In the genomic region with DNA sequence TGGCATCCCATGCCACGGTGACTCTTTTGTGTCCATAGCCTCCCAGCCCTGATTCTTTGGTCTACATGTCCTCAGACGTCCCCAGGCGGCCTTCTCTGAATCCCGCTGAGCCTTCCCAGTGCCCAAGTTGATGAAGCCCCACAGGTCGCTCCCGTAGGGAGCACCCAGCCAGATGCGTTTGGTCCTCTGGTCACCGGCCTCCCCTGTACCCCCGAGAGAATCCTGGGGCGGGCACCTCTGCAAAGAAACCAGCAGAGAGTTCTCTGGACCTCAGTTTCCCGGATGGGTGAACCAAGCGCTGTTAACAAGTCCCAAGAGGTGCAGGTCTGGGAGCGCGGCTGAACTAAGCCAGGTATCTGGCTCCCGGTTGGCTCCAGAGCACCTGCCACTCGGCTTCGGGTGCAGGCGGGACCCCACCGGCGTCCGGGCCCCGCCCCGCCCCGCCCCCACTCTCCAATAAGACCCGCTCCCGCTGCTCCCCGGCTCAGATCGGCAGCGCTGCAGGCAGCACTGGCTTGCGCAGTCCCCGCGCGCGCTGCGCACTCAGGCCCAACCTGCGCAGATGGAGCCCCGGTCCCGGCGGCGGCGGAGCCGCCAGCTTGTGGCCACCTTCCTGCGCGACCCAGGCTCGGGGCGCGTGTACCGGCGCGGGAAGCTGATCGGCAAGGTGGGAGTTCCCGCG, we compare ENCODE assay signal across 9 mouse cellular contexts. TPM values are rescaled to one million over a fixed set of nuclear protein-coding genes. Genes with fewer than 3 reads are reported as not detected.
DNase-seq lines count a peak whose midpoint lies in the region; ATAC-seq lines count a peak whose summit lies in the region.
"Had no signal": no experiment of that assay in that cellular context is flagged by ENCODE, and none has a peak within 500 bp of the region (broad histone marks: within the 10 kb centered on the region; RNA-seq: fewer than 3 reads in every experiment).

A gene (plus strand): TSS at position 459 of the 682 bp plus-strand sequence.

- no peaks in the 10 kb centered on the region for H3K9me3 ChIP-seq in heart, embryonic 14.5 days (ENCODE audit: control insufficient read depth, low read length)
- H3K9me3 ChIP-seq in limb, embryonic 11.5 days (ENCODE audit: control insufficient read depth, low read length), result 0 out of 2 replicates have a peak, but pooled peaks cover 3% of the 10 kb centered on the region

- no peaks in the 10 kb centered on the region for H3K36me3 ChIP-seq in heart, embryonic 14.5 days (ENCODE audit: control insufficient read depth, insufficient read depth, low read length)
- H3K36me3 ChIP-seq in limb, embryonic 11.5 days (ENCODE audit: control insufficient read depth, insufficient read depth, low read length), result no peaks in the 10 kb centered on the region

- no peak within 1 kb of the TSS for H3K27ac ChIP-seq in heart, embryonic 14.5 days (replicated peaks in 1 of 2; ENCODE audit: control insufficient read depth in 1 of 2, insufficient read depth in 1 of 2, low read depth in 2 of 2, low read length in 2 of 2)
- H3K27ac ChIP-seq in limb, embryonic 11.5 days (replicated peaks; ENCODE audit: low read depth, low read length), result no peak within 1 kb of the TSS

- 2% methylated on average over 52 of the region's 53 CpGs for WGBS in heart, embryonic 14.5 days
- WGBS in limb, embryonic 11.5 days, result 1% methylated on average over 51 of the region's 53 CpGs

- H3K4me3 ChIP-seq in heart, embryonic 14.5 days (ENCODE audit: control insufficient read depth in 1 of 2, insufficient read depth in 1 of 2, low read depth in 1 of 2, low read length in 2 of 2), result peak within 1 kb of the TSS in 1 of 2 experiments; percentile 34; a peak in 2 of 4 replicates
- H3K4me3 ChIP-seq in limb, embryonic 11.5 days (ENCODE audit: low read depth, low read length), result peak within 1 kb of the TSS; percentile 30

- H3K4me2 ChIP-seq in heart, embryonic 14.5 days (ENCODE audit: low read length), result peak within 1 kb of the TSS; percentile 55
- H3K4me2 ChIP-seq in limb, embryonic 11.5 days (ENCODE audit: low read depth, severe bottlenecking), result peak within 1 kb of the TSS; percentile 58

- DNase-seq in heart, adult 9 months (ENCODE audit: low spot score in 2 of 2), result no peak
- DNase-seq in thymus, postnatal 4 days, result peak; percentile 41
- DNase-seq in thymus, postnatal 0 days (ENCODE audit: low spot score), result no peak
- DNase-seq in limb, embryonic 11.5 days (ENCODE audit: low spot score), result peak; percentile 42
- DNase-seq in spleen, postnatal 36 days (ENCODE audit: low spot score in 2 of 2), result no peak
- no peak for DNase-seq in gastrocnemius, adult 8-10 months (ENCODE audit: low spot score in 2 of 2)

- H3K9ac ChIP-seq in heart, embryonic 14.5 days (ENCODE audit: low read length), result no peak within 1 kb of the TSS
- H3K9ac ChIP-seq in limb, embryonic 11.5 days (ENCODE audit: low read length), result peak within 1 kb of the TSS; percentile 50

- H3K27me3 ChIP-seq in heart, embryonic 14.5 days (ENCODE audit: control insufficient read depth, insufficient read depth, low read length), result peaks cover 91% of the 10 kb centered on the region
- peaks cover 74% of the 10 kb centered on the region for H3K27me3 ChIP-seq in limb, embryonic 11.5 days (ENCODE audit: control insufficient read depth, insufficient read depth, low read length)

- peaks cover 0 to 9% of the 10 kb centered on the region in 2 experiments; a peak in 2 of 4 replicates for H3K4me1 ChIP-seq in heart, embryonic 14.5 days (ENCODE audit: control insufficient read depth in 2 of 2, insufficient read depth in 2 of 2, low read length in 2 of 2)
- peaks cover 9% of the 10 kb centered on the region for H3K4me1 ChIP-seq in limb, embryonic 11.5 days (ENCODE audit: control insufficient read depth, insufficient read depth, low read length)

- no peak for ATAC-seq in heart, embryonic 14.5 days (ENCODE audit: insufficient number of reproducible peaks, insufficient read depth, low FRiP score, low read depth)
- ATAC-seq in limb, embryonic 11.5 days (ENCODE audit: insufficient number of reproducible peaks, low FRiP score, low TSS enrichment, low read depth), result no peak
- no peak for ATAC-seq in CD4-positive, CD25-positive, alpha-beta regulatory T cell, adult 4 months

RNA-seq across cellular contexts. Expression of the gene that starts here (rescaled TPM):
- not detected in 2 replicates for polyA plus RNA-seq in heart, embryonic 14.5 days (2014; fragmentation: Nextera tagmentation; extraction: Ambion mirVana)
- 0.17 and 0.21 TPM in 2 replicates for polyA plus RNA-seq in thymus, postnatal 0 days (2015; fragmentation: Nextera tagmentation; extraction: Ambion mirVana)
- 0.49 and 0.61 TPM in 2 replicates for polyA plus RNA-seq in limb, embryonic 11.5 days (2014; fragmentation: Nextera tagmentation; extraction: Ambion mirVana)
- polyA plus RNA-seq in CD4-positive, CD25-positive, alpha-beta regulatory T cell, adult 4 months (2017; shearing (Covaris generic)), result not detected
- total RNA-seq in gastrocnemius, adult 8-10 months (2022), result under 1 TPM in 2 of 4 experiments, not detected in 2; 0.27 to 0.36 TPM
- total RNA-seq: CH12.LX had no signal

Comparison
In these comparisons a context has a peak if more than half of its experiments do, and no peak if none do; other contexts are left out.
1. Peak in DNase-seq, H3K4me3 ChIP-seq, H3K9ac ChIP-seq and H3K4me2 ChIP-seq in limb, embryonic 11.5 days; RNA of the gene not detected or under 1 TPM.